Mouse (Mus musculus) layer of hippocampus, postnatal 36 days (tissue): ENCODE results near the gene Lama2. TPM values are rescaled to one million over a fixed set of nuclear protein-coding genes. Genes with fewer than 3 reads are reported as not detected.

Experiments
- DNase-seq, 2 experiments: peaks; one replicate each; pipeline ENCODE4 v3.0.0; 2022
- total RNA-seq, 2 experiments: library from RNA; stranded (reverse); gene quantifications; 2 replicates each; pipeline ENCODE4 v1.2.3; 2021

Lama2 gene
- total RNA-seq: 10 to 100 TPM in 1 of 2 experiments, 1 to 10 TPM in 1; 9.2 to 11.0 TPM

GRCm38 (mm10) chr10:27619658-27620057 lies at the start of gene Lama2:
Lama2 (minus strand) TSS chr10:27619758.
- no peak for DNase-seq

GRCm38 (mm10) chr10:27664391-27664790 lies 44.8 kb upstream of the Lama2 start:
- DNase-seq: no peak

GRCm38 (mm10) chr10:27663396-27663795 lies 43.8 kb upstream of the Lama2 start:
- DNase-seq: no peak

- DNase-seq: no peak
Measured at GRCm38 (mm10) chr10:27654164-27654563, 34.6 kb upstream of the Lama2 start.

DNA sequence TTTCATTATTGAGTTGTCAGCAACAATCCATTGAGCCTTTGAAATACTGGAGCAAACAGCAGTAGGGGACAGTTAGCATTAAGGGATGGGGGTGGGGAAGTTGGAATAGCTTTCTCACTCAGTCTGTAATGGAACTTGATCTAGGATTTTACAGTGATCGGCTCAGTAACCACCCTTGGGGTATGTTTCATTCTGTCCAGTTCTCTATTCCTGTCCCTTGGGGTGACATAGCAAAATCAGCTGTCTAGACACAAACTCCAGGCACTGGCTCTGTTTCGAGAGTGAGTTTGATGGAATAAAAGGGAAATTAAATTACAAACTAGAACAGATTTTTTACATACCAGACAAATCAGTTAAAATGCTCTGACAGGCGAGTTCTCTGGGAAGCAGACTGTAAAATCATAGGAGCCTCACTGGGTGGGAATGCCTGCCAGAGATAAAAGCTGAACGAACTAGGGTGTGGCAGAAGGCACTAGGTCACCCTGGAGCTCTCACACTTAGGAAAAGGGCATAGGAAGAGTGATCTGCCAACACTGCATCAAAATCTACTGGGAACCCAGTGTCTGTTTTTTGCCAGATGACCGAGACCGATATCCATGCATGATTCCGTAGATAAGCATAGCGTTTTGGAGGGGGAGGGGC lies 33.3 kb upstream of the Lama2 start:
- no peak for DNase-seq

GRCm38 (mm10) chr10:27635721-27636120 lies 16.2 kb upstream of the Lama2 start:
- DNase-seq: no peak

GRCm38 (mm10) chr10:27631002-27631401 lies 11.4 kb upstream of the Lama2 start:
- DNase-seq: peak in 1 of 2 experiments; percentile 21

DNA sequence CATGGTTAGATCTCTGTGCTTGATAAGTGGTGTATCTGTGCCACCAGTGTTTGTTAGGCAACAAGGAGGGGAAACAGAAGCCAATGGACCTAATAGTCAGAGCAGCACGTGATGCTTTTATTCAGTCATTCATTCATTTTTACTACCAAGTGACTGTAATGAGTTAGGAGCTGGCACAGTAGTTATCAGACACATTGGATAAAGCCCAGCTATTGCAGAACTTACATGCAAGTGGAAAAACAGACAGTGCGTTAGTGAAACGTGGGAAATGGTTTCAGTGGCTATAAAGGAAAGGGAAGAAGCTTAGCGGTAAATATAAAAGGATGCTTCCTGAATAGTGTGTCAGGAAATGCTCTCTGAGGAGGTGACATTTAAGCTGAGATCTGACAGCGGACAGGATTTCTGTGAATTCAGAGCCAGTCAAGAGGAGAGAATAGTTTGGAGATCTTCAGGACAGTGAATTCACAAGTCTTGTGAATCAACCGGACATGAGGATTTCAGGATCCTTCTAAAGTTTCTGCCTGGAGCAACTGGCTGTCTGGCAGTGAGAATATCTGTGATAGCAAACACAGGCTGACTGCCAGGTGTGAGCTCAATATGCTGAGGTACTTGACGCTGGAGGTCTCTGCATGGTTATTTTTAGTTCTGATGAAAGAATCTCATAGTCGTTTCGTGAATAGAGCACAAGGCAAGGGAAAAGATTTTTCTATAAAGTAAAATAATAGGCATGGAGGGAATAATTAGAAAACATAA lies 2.3 kb upstream of the Lama2 start:
- no peak for DNase-seq

DNA sequence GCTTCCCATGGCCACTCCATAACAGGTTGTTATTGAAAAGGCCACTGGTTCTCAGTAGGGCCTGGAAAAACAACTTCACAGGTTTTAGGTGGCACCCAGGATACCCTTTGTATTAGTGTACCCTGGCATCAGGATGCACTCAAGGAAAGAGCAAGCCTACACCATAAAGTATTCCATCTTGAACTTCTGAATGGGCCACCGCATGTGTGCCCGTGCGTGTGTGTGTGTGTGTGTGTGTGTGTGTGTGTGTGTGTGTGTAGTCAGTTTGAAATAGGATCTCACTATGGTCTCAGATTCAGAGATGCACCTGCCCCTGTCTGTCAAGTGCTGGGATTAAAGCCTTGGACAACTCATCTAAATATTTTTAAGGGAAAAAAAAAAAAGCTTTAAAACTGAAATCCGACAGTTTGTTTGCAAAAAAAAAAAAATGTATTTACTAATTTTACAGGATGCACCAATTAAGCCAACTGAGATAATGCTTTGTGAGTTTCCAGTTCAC lies 2.0 kb downstream of the Lama2 start:
- DNase-seq: no peak

- peak in 1 of 2 experiments; percentile 9 for DNase-seq
Measured at GRCm38 (mm10) chr10:27616641-27617415, 2.7 kb downstream of the Lama2 start.

DNA sequence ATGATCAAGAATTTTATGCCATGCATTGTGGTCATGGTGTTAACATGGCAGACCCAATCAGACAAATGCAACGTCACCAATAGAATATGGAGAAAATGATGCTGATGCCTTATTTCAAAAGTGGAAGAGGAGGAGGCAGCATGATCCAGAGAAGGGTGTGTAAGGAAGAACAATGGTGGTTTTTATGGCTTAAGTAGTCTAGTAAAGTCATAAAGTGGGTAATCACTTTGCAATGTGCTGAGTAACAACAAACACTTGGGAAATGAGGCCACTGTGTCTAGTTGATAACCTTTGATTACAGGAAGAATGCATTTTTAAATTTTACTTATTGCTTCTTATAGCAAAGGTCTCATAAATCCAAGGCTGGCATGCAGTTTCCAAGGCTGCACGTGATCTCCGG lies 23.9 kb downstream of the Lama2 start:
- no peak for DNase-seq

DNA sequence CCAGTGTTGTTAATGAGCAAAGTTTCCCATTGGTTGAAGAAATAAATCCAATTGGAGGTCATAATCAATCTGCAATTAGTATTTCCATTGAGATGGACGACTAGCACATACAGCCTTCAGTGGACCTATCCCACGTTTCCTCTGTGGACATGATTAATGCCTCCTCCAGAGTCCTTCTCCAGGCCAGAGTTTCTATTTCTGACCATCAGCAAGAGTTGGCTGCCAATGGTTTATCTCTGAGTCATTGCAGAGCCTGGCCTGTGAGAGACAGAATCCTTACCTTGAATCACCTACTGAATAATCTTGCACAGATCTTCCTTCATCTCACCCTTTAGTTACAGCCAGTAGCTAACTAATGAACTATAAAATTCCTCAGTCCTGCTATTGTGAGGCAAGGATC lies 86.3 kb downstream of the Lama2 start:
- no peak for DNase-seq

DNA sequence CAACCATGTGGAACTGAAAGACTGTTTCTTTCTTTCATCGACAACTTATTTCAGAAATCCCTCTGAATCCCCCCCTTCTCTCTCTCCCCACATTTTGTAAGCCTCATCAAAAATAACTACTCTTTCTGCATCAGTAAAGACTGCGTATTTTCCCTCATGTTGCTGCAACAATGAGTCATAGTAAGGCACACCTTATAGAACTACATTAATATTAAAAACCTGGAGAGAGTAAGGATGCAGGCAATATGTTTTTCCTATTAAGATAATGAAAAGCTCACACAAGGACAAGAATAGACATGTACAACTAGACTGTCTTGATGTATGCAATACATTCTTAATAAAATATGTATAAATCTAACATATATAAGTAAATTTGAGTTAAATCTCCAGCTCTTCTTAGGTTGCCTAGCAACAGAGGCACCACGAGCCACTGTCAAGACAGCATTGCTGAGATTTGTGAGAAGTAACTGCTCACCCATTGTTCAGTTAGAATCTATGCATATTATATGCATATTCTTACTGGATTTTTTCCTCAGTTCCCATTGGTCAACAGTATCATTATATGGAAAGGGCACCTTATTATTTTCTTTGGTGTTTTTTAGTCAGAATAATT lies 110.6 kb downstream of the Lama2 start:
- no peak for DNase-seq

DNA sequence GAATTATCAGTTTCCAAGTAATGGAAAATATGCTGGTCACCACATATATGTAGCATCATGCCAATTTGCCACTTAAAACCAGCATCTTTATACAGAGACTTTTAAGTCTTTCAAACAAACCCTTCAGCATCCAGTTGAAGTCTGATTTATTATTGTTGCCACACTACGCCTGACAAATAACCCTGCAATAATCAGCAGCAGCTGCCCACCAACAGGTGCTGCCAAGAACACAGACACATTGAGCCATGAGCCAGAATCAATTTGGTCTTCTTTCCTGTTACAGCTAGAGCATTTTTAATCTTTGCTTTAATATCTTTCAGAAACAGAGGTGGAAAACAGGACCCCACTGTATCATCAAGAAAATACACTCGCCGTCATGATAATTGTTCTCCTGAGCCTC lies 118.7 kb downstream of the Lama2 start:
- DNase-seq: peak; percentile 8 to 14

GRCm38 (mm10) chr10:27488452-27488851 lies 131.1 kb downstream of the Lama2 start:
- DNase-seq: no peak

DNA sequence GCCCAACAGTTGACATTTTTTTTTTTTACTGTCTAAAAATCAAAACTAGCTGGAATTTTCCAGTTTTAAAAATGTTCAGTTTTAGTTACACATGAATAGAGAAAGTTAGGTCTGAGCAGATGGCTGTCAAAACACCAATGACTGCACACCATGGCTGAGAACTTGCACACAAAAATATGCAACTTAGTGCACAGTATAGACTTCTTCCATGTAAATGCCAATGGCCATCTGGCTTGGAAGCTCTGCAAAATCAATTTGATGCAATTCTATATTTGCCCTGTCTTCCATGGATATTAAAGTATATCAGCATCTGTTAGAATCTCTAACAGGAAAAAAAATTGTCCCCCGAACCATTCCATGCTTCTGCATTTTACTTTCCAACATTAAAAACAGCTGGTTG lies 135.5 kb downstream of the Lama2 start:
- no peak for DNase-seq

DNA sequence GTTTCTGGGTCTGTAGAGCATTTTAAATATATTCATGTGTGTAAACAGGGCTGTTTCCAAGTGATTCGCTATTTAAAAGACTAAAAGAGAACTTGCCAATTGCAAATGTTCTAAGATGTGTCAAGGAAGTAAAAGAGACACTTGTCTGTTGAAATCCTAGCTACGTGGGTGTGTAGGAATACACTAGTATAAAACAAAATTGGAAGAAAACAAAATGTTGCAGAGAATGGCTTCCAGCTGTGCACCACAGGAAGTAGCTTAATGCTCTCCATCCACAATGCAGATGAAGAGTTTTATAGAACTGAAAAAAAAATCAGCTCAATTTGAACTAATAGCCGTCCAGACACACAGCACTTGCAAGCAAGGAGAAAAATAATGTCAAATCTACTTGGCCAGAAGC lies 144.0 kb downstream of the Lama2 start:
- no peak for DNase-seq

- no peak for DNase-seq
Measured at GRCm38 (mm10) chr10:27468274-27468673, 151.3 kb downstream of the Lama2 start.

DNA sequence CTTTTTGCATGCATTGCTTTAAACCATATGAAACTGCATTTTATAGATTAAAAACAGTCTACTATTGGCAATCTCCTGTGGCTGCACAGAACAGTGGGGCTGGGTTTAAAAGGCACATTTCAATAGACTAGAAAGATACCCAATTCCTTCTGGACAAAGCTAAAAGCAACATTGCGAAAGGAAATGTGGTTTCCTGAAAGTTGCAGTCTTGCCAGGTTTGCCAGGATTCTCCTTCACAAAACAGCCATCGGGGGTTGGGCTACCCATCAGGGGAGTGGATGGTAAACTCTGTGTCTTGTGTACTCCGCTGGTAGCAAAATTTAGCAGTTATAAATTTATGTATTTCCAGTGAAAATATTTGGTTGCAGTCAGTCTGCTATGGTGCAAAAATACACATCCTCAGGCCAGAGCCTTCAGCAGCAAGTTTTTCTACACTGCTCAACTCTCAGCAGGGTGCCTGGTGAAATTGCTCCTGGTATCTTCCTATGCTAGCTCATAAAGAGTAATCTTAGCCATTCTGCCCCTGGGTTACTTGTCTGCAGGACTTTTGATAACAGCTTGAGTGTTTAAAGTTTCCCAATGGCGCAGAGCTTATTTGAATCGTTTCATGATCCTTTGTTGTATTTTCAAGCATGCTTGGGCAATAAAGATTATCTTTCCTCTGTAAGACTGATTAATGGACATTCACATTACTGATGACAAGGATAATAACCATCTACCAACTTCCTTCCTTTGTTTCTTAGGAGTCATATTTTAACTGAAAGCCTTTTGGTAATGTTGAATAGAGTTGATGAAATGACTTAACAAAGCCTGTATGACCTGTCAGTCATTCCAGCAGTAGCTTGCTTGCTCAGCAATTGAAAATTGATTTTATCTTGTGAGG lies 205.7 kb downstream of the Lama2 start:
- no peak for DNase-seq

DNA sequence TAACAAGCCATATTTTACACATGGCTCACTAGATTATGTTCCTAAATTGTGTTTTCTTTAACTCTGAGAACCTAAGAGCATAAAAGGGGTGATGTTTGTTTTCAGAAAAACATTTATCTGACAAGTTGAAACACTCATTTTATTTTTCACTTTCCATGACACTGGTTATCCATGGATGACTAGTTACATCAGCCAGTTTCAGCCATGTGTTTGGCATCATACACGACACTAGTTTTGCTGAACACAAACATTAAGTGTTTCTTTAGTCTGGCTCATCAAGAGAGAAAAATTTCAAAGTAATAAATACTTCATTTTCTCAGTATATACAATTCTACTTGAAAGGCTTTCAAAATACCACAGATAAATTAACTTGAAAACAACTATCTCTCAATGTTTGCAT lies 228.8 kb downstream of the Lama2 start:
- no peak for DNase-seq

- peak in 1 of 2 experiments; percentile 5 for DNase-seq
Measured at GRCm38 (mm10) chr10:27387531-27387930, 232.0 kb downstream of the Lama2 start.

DNA sequence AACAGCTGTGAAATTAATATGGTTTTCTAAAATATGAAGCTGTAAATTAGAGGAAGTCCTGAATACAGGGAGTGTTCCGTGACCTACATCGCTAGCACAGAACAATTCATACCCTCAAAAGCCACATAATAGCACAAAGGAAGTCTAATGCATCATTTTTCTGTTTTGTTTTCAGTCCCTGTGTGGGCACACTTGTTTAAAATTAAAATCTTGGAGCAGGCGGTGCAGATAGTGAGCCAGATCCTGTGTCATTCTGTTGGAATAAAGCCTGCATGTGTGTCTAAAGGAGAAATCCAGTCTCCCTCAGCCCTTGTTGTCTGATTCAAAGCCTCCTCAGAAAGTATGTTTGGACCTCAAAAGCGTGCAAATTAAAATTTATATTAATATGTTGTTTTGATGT lies 234.9 kb downstream of the Lama2 start:
- DNase-seq: peak; percentile 38
